Mouse (Mus musculus) ES-Bruce4 (cell line): ENCODE measurements at regions not wholly inside any gene's neighbourhood (a gene's known extent, or its start where the extent isn't known, plus 50 kb on each side); places are given as distances from the start of the nearest gene placed in this dataset.

ENCODE experiments used
- CTCF ChIP-seq: IDR thresholded peaks from one replicate; pipeline ENCODE4 v1.8.1; 2011; ENCODE audit warnings: low read depth, low read length
- POLR2A ChIP-seq: IDR thresholded peaks from one replicate; pipeline ENCODE4 v1.8.1; 2011; ENCODE audit warnings: low read length; ENCODE audit not compliant: insufficient read depth

- TF ChIP-seq CTCF (no peak), POLR2A (no peak)
Observed at GRCm38 (mm10) chr2:174871225-174871624, 110.8 kb downstream of the Edn3 start.
